Mouse (Mus musculus): Measurements from ENCODE around the gene Srp68. TPM values are rescaled to one million over a fixed set of nuclear protein-coding genes. Genes with fewer than 3 reads are reported as not detected.

Srp68 gene
- polyA plus RNA-seq, 1 experiment from 2014 or later: 37.2 TPM

DNA sequence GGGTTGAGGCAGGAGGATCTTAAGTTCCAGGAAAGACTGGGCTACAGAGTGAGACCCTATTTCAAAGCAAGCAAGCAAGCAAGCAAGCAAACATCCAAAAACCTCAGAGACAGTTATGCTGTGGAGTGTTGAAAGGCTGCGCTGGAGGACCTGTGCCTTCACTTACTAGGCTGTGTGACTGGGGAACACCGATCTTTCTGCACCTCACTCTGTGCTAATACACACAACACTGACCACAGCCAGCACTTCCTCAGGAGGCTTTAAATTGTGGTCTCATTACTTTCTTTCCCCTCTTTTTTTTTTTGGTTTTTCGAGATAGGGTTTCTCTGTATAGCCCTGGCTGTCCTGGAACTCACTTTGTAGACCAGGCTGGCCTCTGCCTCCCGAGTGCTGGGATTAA, 8.2 kb downstream of the Srp68 start:
- no peak for ATAC-seq (ENCODE audit: insufficient read depth)
- no peaks in the 10 kb centered on the region for H3K9me3 ChIP-seq (replicated peaks)
- 64% methylated on average over 4 of the region's 4 CpGs for WGBS (ENCODE audit: insufficient replicate concordance)
- H3K27me3 ChIP-seq: no peaks in the 10 kb centered on the region
- peak overlapping the region; percentile 29; the same call in 1 of the 2 replicates for H3K27ac ChIP-seq (replicated peaks)
- no peak overlapping the region for H3K9ac ChIP-seq
- H3K36me3 ChIP-seq (replicated peaks): peaks cover 98% of the 10 kb centered on the region
- H3K4me3 ChIP-seq (replicated peaks): no peak overlapping the region
- peaks cover 15% of the 10 kb centered on the region for H3K4me1 ChIP-seq (replicated peaks)
- H3K4me2 ChIP-seq: no peak overlapping the region

DNA sequence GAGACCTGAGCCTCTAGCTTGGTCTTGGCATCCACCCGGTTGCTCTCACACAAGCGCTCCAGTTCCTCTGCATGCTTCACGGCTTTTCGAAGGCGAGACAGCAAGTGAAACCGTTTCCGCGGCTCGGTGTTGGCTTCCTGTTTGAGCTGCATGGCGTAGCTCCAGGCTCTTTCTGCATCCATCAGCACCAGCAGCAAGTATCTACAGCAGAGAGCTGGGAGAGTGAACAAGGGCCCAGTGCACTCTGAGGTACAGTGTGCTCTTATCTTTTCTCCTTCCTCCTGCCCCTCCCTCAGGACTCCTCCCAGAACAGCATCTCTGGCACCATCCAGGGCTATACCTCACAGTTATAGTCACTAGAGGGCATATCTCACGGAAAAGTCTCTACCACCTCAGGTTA, 8.7 kb downstream of the Srp68 start:
- peaks cover 98% of the 10 kb centered on the region for H3K36me3 ChIP-seq (replicated peaks)
- WGBS (ENCODE audit: insufficient replicate concordance): 71% methylated on average over 11 of the region's 11 CpGs
- H3K9me3 ChIP-seq (replicated peaks): no peaks in the 10 kb centered on the region
- peaks cover 13% of the 10 kb centered on the region for H3K4me1 ChIP-seq (replicated peaks)
- H3K9ac ChIP-seq: no peak overlapping the region
- peak overlapping the region; percentile 29; the same call in 1 of the 2 replicates for H3K27ac ChIP-seq (replicated peaks)
- no peak overlapping the region for H3K4me3 ChIP-seq (replicated peaks)
- peak overlapping the region; percentile 10; the same call in 1 of the 2 replicates for H3K4me2 ChIP-seq
- H3K27me3 ChIP-seq: no peaks in the 10 kb centered on the region
- peak; percentile 76 for ATAC-seq (ENCODE audit: insufficient read depth)

DNA sequence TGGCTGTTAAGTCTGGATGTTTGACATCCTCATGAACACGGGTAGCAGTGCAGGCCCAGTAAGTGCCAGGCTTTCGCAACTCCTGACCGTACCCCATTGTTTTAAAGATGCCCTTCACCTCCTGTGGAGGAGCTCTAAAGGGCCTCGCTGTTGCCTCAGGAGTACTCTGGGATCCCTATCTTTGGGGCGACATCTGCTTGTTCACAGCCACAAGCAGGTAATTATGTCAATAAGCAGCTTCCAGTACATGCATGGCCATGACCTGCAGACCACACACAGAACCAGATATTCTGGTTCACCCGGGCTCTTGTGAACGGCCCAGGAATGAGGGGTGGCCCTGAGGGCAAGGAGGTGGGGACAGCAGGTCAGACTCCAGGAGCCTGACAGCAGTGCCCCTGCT, 13.8 kb downstream of the Srp68 start:
- Histone ChIP-seq H3K9ac (no peak overlapping the region), H3K4me3 (replicated peaks) (no peak overlapping the region), H3K9me3 (replicated peaks) (no peaks in the 10 kb centered on the region), H3K36me3 (replicated peaks) (peaks cover 95% of the 10 kb centered on the region), H3K27me3 (no peaks in the 10 kb centered on the region), H3K27ac (replicated peaks) (0 out of 2 replicates have a peak overlapping the region, but pooled peaks have one; percentile 3), H3K4me1 (replicated peaks) (peaks cover 19% of the 10 kb centered on the region), H3K4me2 (no peak overlapping the region)
- no peak for ATAC-seq (ENCODE audit: insufficient read depth)
- WGBS (ENCODE audit: insufficient replicate concordance): 73% methylated on average over 7 of the region's 7 CpGs

DNA sequence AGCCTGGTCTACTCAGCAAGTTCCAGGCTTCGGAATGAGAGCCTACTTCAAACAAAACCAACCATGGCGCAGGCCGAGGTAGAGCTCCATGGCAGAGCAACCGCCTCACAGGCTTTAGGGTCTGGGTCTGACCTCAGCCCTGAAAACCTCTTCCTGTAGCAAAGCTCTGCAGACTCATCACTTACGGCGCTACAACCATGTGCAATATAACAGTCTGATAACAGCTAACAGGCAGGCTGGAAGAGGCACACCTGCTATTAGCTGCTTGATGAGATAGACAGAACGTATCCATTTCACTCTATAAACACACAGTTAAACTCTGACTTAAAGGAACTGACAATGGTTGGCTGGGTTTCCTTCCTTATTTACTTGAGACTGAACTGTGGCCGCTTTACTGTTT, 14.6 kb downstream of the Srp68 start:
- peak overlapping the region; percentile 3; the same call in 1 of the 2 replicates for H3K27ac ChIP-seq (replicated peaks)
- no peaks in the 10 kb centered on the region for H3K9me3 ChIP-seq (replicated peaks)
- peaks cover 97% of the 10 kb centered on the region for H3K36me3 ChIP-seq (replicated peaks)
- H3K4me1 ChIP-seq (replicated peaks): peaks cover 18% of the 10 kb centered on the region
- H3K4me3 ChIP-seq (replicated peaks): no peak overlapping the region
- H3K4me2 ChIP-seq: no peak overlapping the region
- 41% methylated on average over 8 of the region's 8 CpGs for WGBS (ENCODE audit: insufficient replicate concordance)
- H3K27me3 ChIP-seq: no peaks in the 10 kb centered on the region
- no peak overlapping the region for H3K9ac ChIP-seq
- ATAC-seq (ENCODE audit: insufficient read depth): no peak

DNA sequence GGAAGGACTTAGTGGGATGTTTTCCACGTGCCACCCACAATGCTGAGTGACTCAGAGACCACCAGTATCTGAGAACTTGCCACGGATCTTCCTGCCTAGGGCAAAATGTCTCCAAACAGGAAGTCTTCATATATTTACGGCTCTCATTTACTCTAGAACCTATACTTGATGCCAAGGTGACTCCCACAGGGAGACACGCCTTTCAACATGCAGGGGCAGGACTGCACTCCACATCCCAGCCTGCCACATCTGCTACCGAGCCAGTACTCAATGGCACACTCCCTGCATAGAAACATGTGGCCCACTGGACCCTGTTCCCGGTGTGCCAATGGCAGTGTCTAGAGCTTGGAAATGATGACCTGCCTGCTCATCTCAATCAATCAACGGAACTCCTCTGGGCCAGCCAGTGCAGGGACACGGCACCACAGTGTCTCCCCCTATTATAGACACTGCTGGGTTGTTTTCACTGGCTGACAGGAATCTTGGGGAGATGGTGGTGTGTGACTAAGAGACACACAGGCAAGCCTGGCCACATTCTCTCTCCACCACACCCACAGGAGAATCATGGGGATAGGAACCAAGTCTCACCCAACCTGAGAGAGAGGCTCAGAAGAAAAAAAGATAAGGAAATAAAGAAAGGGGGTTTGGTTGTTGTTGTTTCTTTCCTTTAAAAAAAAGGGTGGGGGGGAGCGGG, 17.9 kb downstream of the Srp68 start:
- no peak overlapping the region for H3K4me2 ChIP-seq
- peaks cover 96% of the 10 kb centered on the region for H3K36me3 ChIP-seq (replicated peaks)
- H3K9ac ChIP-seq: no peak overlapping the region
- 58% methylated on average over 9 of the region's 9 CpGs for WGBS (ENCODE audit: insufficient replicate concordance)
- no peaks in the 10 kb centered on the region for H3K27me3 ChIP-seq
- no peak for ATAC-seq (ENCODE audit: insufficient read depth)
- no peak overlapping the region for H3K4me3 ChIP-seq (replicated peaks)
- peaks cover 18% of the 10 kb centered on the region for H3K4me1 ChIP-seq (replicated peaks)
- H3K27ac ChIP-seq (replicated peaks): no peak overlapping the region
- no peaks in the 10 kb centered on the region for H3K9me3 ChIP-seq (replicated peaks)

DNA sequence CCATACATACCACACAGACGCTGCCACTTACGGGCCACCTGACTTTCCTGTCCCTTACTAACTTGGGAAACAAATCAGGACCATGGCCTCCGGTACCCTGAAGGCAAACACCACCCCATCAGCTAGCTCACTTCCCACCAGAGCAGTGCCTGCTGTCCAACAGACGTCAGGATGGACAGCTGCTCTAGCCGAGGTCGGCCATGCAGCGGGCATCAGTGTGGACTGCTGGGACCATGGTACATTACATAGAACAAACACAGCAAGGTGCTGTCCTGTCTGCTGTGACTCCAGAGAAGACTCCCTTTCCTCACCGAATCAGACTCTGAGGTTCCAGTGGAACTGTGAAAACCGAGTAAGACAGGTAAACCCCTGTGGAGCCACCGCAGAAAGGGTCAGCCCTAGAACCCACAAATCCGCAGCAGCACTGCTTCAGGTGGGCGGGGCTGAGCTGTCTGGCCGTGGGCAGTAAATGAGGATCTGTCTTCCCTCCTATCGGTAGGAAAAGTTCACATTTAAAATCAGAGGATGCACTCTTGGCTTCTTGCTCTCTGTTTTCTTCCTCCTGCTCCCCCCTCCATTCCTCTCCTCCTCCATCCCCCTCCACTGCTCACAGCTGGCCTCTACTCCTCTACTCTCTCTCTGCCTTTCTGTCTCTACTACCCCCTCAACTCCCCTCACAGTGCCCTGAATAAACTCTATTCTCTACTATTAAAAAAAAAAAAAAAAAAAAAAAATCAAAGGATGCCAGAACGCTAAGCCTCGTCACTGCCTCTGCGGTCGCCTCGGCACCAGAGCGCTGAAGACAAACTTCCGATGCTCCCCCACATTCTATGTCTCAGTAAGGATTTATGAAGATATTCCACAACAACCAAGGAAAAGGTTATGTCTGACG, 18.7 kb downstream of the Srp68 start:
- Histone ChIP-seq H3K4me2 (no peak overlapping the region), H3K27ac (replicated peaks) (no peak overlapping the region), H3K9me3 (replicated peaks) (no peaks in the 10 kb centered on the region), H3K27me3 (no peaks in the 10 kb centered on the region), H3K4me3 (replicated peaks) (no peak overlapping the region), H3K36me3 (replicated peaks) (peaks cover 96% of the 10 kb centered on the region), H3K4me1 (replicated peaks) (peaks cover 16% of the 10 kb centered on the region), H3K9ac (no peak overlapping the region)
- ATAC-seq (ENCODE audit: insufficient read depth): no peak
- 54% methylated on average over 22 of the region's 22 CpGs for WGBS (ENCODE audit: insufficient replicate concordance)

DNA sequence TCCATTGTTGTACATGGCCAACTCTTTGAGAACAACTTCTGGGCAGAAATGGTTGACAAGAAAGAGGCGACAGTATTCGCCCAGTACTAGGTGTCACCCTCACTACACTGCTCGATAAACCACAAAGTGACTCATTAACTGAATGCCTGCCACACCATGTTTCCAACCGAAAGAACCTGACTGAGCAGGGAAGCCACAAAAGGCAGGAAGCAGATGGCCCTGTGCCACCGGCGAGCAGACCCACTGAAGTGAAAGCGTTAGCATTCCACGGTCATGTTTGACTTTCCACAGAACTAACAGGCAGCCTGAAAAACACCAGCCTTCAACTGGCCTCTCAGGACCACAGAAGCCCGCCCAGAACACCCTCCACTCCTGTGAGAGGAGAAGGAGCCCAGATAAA, 19.4 kb downstream of the Srp68 start:
- H3K27ac ChIP-seq (replicated peaks): no peak overlapping the region
- no peak overlapping the region for H3K9ac ChIP-seq
- 27% methylated on average over 9 of the region's 9 CpGs for WGBS (ENCODE audit: insufficient replicate concordance)
- peaks cover 96% of the 10 kb centered on the region for H3K36me3 ChIP-seq (replicated peaks)
- ATAC-seq (ENCODE audit: insufficient read depth): no peak
- no peaks in the 10 kb centered on the region for H3K27me3 ChIP-seq
- H3K4me1 ChIP-seq (replicated peaks): peaks cover 9% of the 10 kb centered on the region
- no peak overlapping the region for H3K4me3 ChIP-seq (replicated peaks)
- no peak overlapping the region for H3K4me2 ChIP-seq
- H3K9me3 ChIP-seq (replicated peaks): no peaks in the 10 kb centered on the region

DNA sequence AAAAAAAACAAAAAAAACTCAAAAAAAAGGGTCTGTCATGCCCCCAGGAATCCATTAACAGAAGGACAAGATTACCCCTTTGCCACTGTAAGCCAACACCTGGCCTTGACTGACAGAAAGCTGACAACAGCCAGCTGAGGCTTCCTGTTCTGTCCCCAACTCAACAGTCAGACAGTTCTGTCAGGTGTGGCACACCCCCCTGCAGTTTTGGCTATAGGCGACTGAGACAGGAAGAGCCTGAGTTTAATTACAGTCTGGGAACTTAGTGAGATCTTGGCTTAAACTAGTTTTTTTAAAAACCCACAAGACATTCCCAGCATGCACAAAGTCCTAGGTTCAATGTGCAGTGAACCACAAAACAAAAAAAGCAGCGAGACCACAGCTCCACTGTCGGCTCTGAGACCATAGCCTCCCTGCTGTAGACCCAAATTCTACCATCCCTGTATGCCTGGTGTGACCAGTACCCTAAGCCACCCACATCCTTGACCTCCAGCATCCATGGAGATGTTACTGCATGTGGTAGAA, 20.9 kb downstream of the Srp68 start:
- no peak overlapping the region for H3K4me2 ChIP-seq
- H3K4me3 ChIP-seq (replicated peaks): no peak overlapping the region
- peaks cover 4% of the 10 kb centered on the region; the same call in 1 of the 2 replicates for H3K4me1 ChIP-seq (replicated peaks)
- H3K27me3 ChIP-seq: no peaks in the 10 kb centered on the region
- ATAC-seq (ENCODE audit: insufficient read depth): no peak
- peaks cover 96% of the 10 kb centered on the region for H3K36me3 ChIP-seq (replicated peaks)
- no peaks in the 10 kb centered on the region for H3K9me3 ChIP-seq (replicated peaks)
- 59% methylated on average over 3 of the region's 3 CpGs for WGBS (ENCODE audit: insufficient replicate concordance)
- no peak overlapping the region for H3K9ac ChIP-seq
- no peak overlapping the region for H3K27ac ChIP-seq (replicated peaks)

DNA sequence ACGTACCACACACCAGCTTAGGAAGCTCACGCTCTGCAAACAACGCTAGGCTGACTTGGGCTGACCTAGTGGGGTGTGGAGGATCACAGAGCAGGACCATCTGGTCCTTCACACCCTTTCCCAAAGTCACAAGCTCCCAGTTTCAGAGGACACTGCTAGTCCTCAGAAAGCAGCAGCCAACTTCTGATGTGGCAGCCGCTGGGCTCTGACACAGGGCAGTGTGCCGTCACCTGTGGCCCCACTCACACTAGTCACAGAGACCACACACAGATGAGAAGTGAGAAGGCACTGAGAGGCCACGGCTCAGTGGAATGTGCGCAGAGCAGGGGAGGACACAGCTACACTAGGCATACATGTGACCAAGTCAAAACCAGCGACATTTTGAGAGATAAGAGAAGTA, 23.1 kb downstream of the Srp68 start:
- Histone ChIP-seq H3K4me2 (no peak overlapping the region), H3K4me3 (replicated peaks) (no peak overlapping the region), H3K9ac (no peak overlapping the region), H3K27me3 (no peaks in the 10 kb centered on the region), H3K9me3 (replicated peaks) (no peaks in the 10 kb centered on the region), H3K36me3 (replicated peaks) (peaks cover 97% of the 10 kb centered on the region), H3K4me1 (replicated peaks) (no peaks in the 10 kb centered on the region), H3K27ac (replicated peaks) (no peak overlapping the region)
- no peak for ATAC-seq (ENCODE audit: insufficient read depth)
- WGBS (ENCODE audit: insufficient replicate concordance): 84% methylated on average over 8 of the region's 8 CpGs

DNA sequence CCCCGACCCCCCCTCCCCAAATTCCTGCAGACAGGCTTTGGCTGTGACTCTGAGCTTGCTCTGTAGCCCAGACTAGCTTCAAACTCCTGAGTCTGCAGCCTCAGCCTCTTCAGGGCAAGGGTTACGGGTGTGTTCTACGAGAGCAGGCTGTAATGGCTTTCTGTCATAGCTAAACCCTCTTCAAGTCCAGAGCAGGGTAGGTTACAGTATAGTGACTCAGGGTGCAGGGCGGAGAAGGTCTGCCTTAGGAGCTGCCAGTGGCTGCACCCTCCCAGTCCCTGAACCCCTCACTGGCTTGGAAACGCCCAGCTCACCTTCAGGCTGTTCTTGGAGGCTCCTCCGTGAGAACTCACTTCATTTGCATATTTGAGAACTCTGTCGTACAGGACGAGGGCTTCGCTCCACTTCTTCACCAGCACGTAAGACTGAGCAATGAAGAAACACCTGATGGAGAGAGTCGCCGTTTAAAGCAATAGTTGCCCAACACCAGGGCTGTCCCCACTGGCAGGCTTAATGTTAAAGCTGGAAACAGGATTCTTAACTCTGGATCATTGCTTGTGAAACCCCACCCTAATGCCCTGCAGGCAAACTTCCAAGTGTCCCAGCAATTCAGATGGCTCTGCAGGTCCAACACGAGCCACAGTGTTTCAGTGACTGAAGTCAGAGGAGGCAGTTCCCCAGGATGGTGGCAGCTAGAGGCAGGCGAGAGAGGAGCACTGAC, 26.4 kb downstream of the Srp68 start:
- 75% methylated on average over 14 of the region's 14 CpGs for WGBS (ENCODE audit: insufficient replicate concordance)
- Histone ChIP-seq H3K4me3 (replicated peaks) (no peak overlapping the region), H3K36me3 (replicated peaks) (peaks cover 93% of the 10 kb centered on the region), H3K9ac (no peak overlapping the region), H3K4me1 (replicated peaks) (no peaks in the 10 kb centered on the region), H3K9me3 (replicated peaks) (no peaks in the 10 kb centered on the region), H3K27ac (replicated peaks) (no peak overlapping the region), H3K27me3 (no peaks in the 10 kb centered on the region), H3K4me2 (no peak overlapping the region)
- no peak for ATAC-seq (ENCODE audit: insufficient read depth)

DNA sequence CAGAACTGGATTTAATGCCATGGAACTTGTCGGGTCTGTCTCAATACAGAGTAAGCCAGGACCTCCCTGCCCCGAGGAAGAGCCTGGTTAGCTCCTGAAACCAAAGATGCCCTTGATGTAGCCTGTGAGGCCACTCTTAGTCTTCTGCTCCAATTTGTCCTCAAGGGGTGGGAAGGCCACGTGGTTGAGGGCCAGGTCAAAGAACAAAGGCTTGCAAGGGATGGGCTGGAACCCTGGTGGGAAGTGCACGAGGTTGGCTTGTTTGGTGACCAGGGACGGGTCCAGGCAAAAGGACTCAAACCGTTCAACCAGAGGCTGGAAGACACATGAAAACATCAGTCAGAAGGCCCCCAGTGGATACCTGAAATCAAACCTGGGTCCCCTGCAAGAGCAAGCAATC, 28.4 kb downstream of the Srp68 start:
- Histone ChIP-seq H3K9me3 (replicated peaks) (no peaks in the 10 kb centered on the region), H3K4me1 (replicated peaks) (no peaks in the 10 kb centered on the region), H3K27ac (replicated peaks) (no peak overlapping the region), H3K9ac (no peak overlapping the region), H3K36me3 (replicated peaks) (peaks cover 73% of the 10 kb centered on the region), H3K4me3 (replicated peaks) (no peak overlapping the region), H3K27me3 (no peaks in the 10 kb centered on the region), H3K4me2 (no peak overlapping the region)
- 77% methylated on average over 6 of the region's 6 CpGs for WGBS (ENCODE audit: insufficient replicate concordance)
- ATAC-seq (ENCODE audit: insufficient read depth): no peak

Measured in liver, embryonic 15.5 days (tissue).